In the genomic region with DNA sequence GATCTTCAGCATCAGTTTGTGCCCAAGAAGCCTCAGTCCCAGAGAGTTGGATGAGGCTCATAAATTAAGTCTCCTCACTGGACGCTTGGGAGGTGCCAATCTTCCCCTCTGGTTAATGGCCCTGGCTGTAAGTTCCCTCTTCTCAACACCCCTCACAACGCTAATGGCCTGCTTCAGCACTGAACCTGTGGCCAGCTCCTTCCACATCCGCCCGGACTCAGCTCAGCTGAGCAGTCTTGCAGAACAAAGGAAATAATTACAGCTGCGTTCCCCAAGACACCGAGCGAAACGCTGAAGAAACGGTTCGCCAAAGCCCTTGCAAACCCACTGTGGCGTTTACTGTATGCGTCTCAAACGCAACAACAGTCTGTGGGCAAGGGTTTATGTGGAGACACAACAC, we compare ENCODE assay signal across 8 mouse cellular contexts. TPM values are rescaled to one million over a fixed set of nuclear protein-coding genes. Genes with fewer than 3 reads are reported as not detected.
DNase-seq lines count a peak whose midpoint lies in the region; ATAC-seq lines count a peak whose summit lies in the region.

No protein-coding gene starts in this region.

- no peaks in the 10 kb centered on the region for H3K9me3 ChIP-seq in hindbrain, embryonic 12.5 days (replicated peaks)
- H3K9me3 ChIP-seq in lung, embryonic 16.5 days (ENCODE audit: control insufficient read depth, low read length), result no peaks in the 10 kb centered on the region

- no peaks in the 10 kb centered on the region for H3K36me3 ChIP-seq in hindbrain, embryonic 12.5 days
- no peaks in the 10 kb centered on the region for H3K36me3 ChIP-seq in lung, embryonic 16.5 days (ENCODE audit: control insufficient read depth, insufficient read depth, low read length)

- ATAC-seq in hindbrain, embryonic 12.5 days (ENCODE audit: low FRiP score), result peak; percentile 34; the same call in 1 of the 2 replicates
- peak; percentile 60 for ATAC-seq in lung, embryonic 16.5 days (ENCODE audit: low read depth)
- ATAC-seq in inflammation-experienced regulatory T-cells, adult 6 months, result no peak

- peak; percentile 25 for DNase-seq in right cerebral cortex, postnatal 4 days
- DNase-seq in right cerebral cortex, postnatal 14 days, result no peak
- peak; percentile 79 for DNase-seq in embryo, embryonic 9.5 days (ENCODE audit: extremely low spot score)
- peak; percentile 44 for DNase-seq in ovary, postnatal 14 days (ENCODE audit: low spot score)
- no peak for DNase-seq in frontal cortex, postnatal 14 days (ENCODE audit: low spot score in 2 of 2)

- H3K27me3 ChIP-seq in hindbrain, embryonic 12.5 days, result peaks cover 78% of the 10 kb centered on the region
- H3K27me3 ChIP-seq in lung, embryonic 16.5 days (ENCODE audit: control insufficient read depth, insufficient read depth, low read depth, low read length), result peaks cover 4% of the 10 kb centered on the region; the same call in 1 of the 2 replicates

- peak overlapping the region; percentile 33 for H3K4me2 ChIP-seq in hindbrain, embryonic 12.5 days (replicated peaks)
- H3K4me2 ChIP-seq in lung, embryonic 16.5 days (ENCODE audit: low read depth, low read length), result peak overlapping the region; percentile 23; the same call in 1 of the 2 replicates

- under 1% methylated on average over 13 of the region's 13 CpGs for WGBS in hindbrain, embryonic 12.5 days
- WGBS in lung, embryonic 16.5 days, result under 1% methylated on average over 13 of the region's 13 CpGs

- H3K4me3 ChIP-seq in hindbrain, embryonic 12.5 days, result no peak overlapping the region
- H3K4me3 ChIP-seq in lung, embryonic 16.5 days (ENCODE audit: low read length), result no peak overlapping the region

- H3K4me1 ChIP-seq in hindbrain, embryonic 12.5 days, result peaks cover 7% of the 10 kb centered on the region; the same call in 1 of the 2 replicates
- no peaks in the 10 kb centered on the region for H3K4me1 ChIP-seq in lung, embryonic 16.5 days (replicated peaks; ENCODE audit: control insufficient read depth, insufficient read depth, low read length)

- H3K27ac ChIP-seq in hindbrain, embryonic 12.5 days, result no peak overlapping the region
- no peak overlapping the region for H3K27ac ChIP-seq in lung, embryonic 16.5 days (ENCODE audit: low read length)

- no peak overlapping the region for H3K9ac ChIP-seq in hindbrain, embryonic 12.5 days
- no peak overlapping the region for H3K9ac ChIP-seq in lung, embryonic 16.5 days (ENCODE audit: low read length)

RNA-seq across cellular contexts. Expression of a gene that starts 29.3 kb away (rescaled TPM):
- 8.6 and 9.7 TPM in 2 replicates for polyA plus RNA-seq in hindbrain, embryonic 12.5 days (2016; fragmentation: Nextera tagmentation; extraction: Ambion mirVana)
- 0.04 TPM in 1 of 2 replicates, not detected in the other for polyA plus RNA-seq in lung, embryonic 16.5 days (2015; fragmentation: Nextera tagmentation; extraction: Ambion mirVana)
- polyA plus RNA-seq in inflammation-experienced regulatory T-cells, adult 6 months (2017; shearing (Covaris generic)), result not detected

Comparison
In these comparisons a context has a peak if more than half of its experiments do, and no peak if none do; other contexts are left out.
1. DNase-seq: peak in right cerebral cortex, postnatal 4 days (single experiment), embryo, embryonic 9.5 days (single experiment) and ovary, postnatal 14 days (single experiment); none in right cerebral cortex, postnatal 14 days (single experiment) and frontal cortex, postnatal 14 days (0 of 2).